Mouse (Mus musculus) heart, postnatal 0 days (tissue): ENCODE measurements around the gene Ccna2.

Experiments
- CTCF ChIP-seq: IDR thresholded peaks from 2 replicates; pipeline ENCODE4 v1.5.1; 2016; ENCODE audit warnings: antibody characterized with exemption, control low read depth, low read depth
- EP300 ChIP-seq: IDR thresholded peaks from 2 replicates; pipeline ENCODE4 v1.6.1; 2016; ENCODE audit warnings: antibody characterized with exemption, low read depth

GRCm38 (mm10) chr3:36544961-36545360 is 27.0 kb downstream of the Ccna2 start:
- TF ChIP-seq EP300 (no peak), CTCF (no peak)
